In the genomic region with DNA sequence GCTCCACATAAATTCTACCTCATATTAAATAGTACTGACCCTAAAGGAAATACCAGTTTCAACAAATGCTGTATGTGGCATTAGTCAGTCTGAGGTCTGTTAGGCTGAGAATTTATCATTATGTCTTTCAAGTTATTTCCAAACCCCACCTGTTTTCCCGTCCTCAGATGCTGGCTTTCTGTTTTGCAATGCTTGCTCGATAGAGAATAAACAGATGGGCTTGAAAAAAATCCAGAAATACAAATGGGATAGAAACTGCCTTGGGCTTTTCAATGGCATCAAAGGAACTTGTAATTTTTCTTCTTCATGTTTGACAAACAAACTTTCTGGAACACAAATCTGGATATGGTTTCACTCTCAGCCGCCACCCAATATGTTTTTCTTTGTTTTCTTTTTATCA, we compare ENCODE assay signal across 21 mouse cellular contexts.
DNase-seq lines count a peak whose midpoint lies in the region; ATAC-seq and TF ChIP-seq lines count a peak whose summit lies in the region.
"Had no signal": no experiment of that assay in that cellular context is flagged by ENCODE, and none has a peak within 500 bp of the region (broad histone marks: within the 10 kb centered on the region; RNA-seq: fewer than 3 reads in every experiment).

No protein-coding gene starts in this region.

- ATAC-seq in midbrain, postnatal 0 days (ENCODE audit: low FRiP score), result no peak
- no peak for ATAC-seq in midbrain, embryonic 15.5 days (replicated peaks)
- ATAC-seq: CD4-positive, CD25-positive, alpha-beta regulatory T cell, adult 4 months; intestine, embryonic 15.5 days had no signal

- no peak overlapping the region for H3K9ac ChIP-seq in midbrain, postnatal 0 days (replicated peaks; ENCODE audit: low read length, poor library complexity, severe bottlenecking)
- H3K9ac ChIP-seq in midbrain, embryonic 15.5 days, result no peak overlapping the region
- H3K9ac ChIP-seq: forebrain, embryonic 15.5 days; heart, embryonic 12.5 days; hindbrain, embryonic 14.5 days; intestine, embryonic 15.5 days had no signal

- DNase-seq in cerebellum, adult 9-10 months, result peak; percentile 14
- DNase-seq in cerebellum, adult 11-12 months, result no peak
- peak; percentile 5 for DNase-seq in layer of hippocampus, adult 11-12 months (ENCODE audit: low spot score)
- DNase-seq in layer of hippocampus, postnatal 36 days, result no peak
- peak; percentile 3 for DNase-seq in midbrain, postnatal 0 days (ENCODE audit: low spot score)
- no peak for DNase-seq in heart, adult 8-10 months (ENCODE audit: low spot score)
- DNase-seq: adrenal gland, postnatal 10 days; B cell, adult 2 months; cerebellum, adult 11 months; cerebellum, postnatal 10 days; gastrocnemius, postnatal 14 days; heart, adult 2 months had no signal

- no peaks in the 10 kb centered on the region for H3K9me3 ChIP-seq in midbrain, postnatal 0 days (ENCODE audit: low read length)
- no peaks in the 10 kb centered on the region for H3K9me3 ChIP-seq in midbrain, embryonic 15.5 days
- H3K9me3 ChIP-seq: embryonic facial prominence, embryonic 10.5 days; forebrain, embryonic 15.5 days; heart, embryonic 12.5 days; hindbrain, embryonic 10.5 days; intestine, embryonic 15.5 days had no signal

- WGBS in midbrain, postnatal 0 days, result 77% methylated on average over 3 of the region's 3 CpGs
- WGBS in midbrain, embryonic 15.5 days, result 76% methylated on average over 3 of the region's 3 CpGs

- H3K27ac ChIP-seq in midbrain, postnatal 0 days (ENCODE audit: low read depth, low read length), result no peak overlapping the region
- H3K27ac ChIP-seq in midbrain, embryonic 15.5 days, result no peak overlapping the region
- H3K27ac ChIP-seq: embryonic facial prominence, embryonic 10.5 days; forebrain, embryonic 15.5 days; heart, adult 2 months; hindbrain, embryonic 10.5 days; hindbrain, embryonic 14.5 days; intestine, embryonic 15.5 days had no signal

- H3K4me3 ChIP-seq in midbrain, postnatal 0 days (ENCODE audit: low read depth, low read length), result no peak overlapping the region
- no peak overlapping the region for H3K4me3 ChIP-seq in midbrain, embryonic 15.5 days
- H3K4me3 ChIP-seq: embryonic facial prominence, embryonic 10.5 days; forebrain, embryonic 15.5 days; heart, adult 2 months; heart, embryonic 12.5 days; hindbrain, embryonic 10.5 days; intestine, embryonic 15.5 days had no signal

- no peaks in the 10 kb centered on the region for H3K27me3 ChIP-seq in midbrain, postnatal 0 days (ENCODE audit: insufficient read depth, low read length)
- no peaks in the 10 kb centered on the region for H3K27me3 ChIP-seq in midbrain, embryonic 15.5 days (replicated peaks)
- H3K27me3 ChIP-seq: forebrain, embryonic 15.5 days; heart, embryonic 12.5 days; intestine, embryonic 15.5 days had no signal

- no peak for TF ChIP-seq CTCF in midbrain, postnatal 0 days (IDR thresholded peaks at IDR 0.05)

- no peaks in the 10 kb centered on the region for H3K4me1 ChIP-seq in midbrain, postnatal 0 days (ENCODE audit: insufficient read depth, low read length)
- no peaks in the 10 kb centered on the region for H3K4me1 ChIP-seq in midbrain, embryonic 15.5 days
- H3K4me1 ChIP-seq: embryonic facial prominence, embryonic 10.5 days; heart, embryonic 12.5 days; hindbrain, embryonic 10.5 days; intestine, embryonic 15.5 days had no signal

- H3K4me2 ChIP-seq in midbrain, postnatal 0 days (ENCODE audit: low read depth, low read length, poor library complexity, severe bottlenecking), result no peak overlapping the region
- H3K4me2 ChIP-seq in midbrain, embryonic 15.5 days, result no peak overlapping the region
- H3K4me2 ChIP-seq: forebrain, embryonic 15.5 days; heart, embryonic 12.5 days; hindbrain, embryonic 14.5 days; intestine, embryonic 15.5 days had no signal

- H3K36me3 ChIP-seq in midbrain, postnatal 0 days (ENCODE audit: insufficient read depth, low read length), result no peaks in the 10 kb centered on the region
- H3K36me3 ChIP-seq in midbrain, embryonic 15.5 days (replicated peaks), result no peaks in the 10 kb centered on the region
- H3K36me3 ChIP-seq: embryonic facial prominence, embryonic 10.5 days; forebrain, embryonic 15.5 days; G1E; heart, embryonic 12.5 days; hindbrain, embryonic 10.5 days; intestine, embryonic 15.5 days had no signal

Comparison
In these comparisons a context has a peak if more than half of its experiments do, and no peak if none do; other contexts are left out.
1. DNase-seq: peak in cerebellum, adult 9-10 months (single experiment), layer of hippocampus, adult 11-12 months (single experiment) and midbrain, postnatal 0 days (single experiment); none in cerebellum, adult 11-12 months (single experiment), layer of hippocampus, postnatal 36 days (0 of 2) and heart, adult 8-10 months (single experiment).